Mouse (Mus musculus): Measurements from ENCODE around the gene Cib4.

DNA sequence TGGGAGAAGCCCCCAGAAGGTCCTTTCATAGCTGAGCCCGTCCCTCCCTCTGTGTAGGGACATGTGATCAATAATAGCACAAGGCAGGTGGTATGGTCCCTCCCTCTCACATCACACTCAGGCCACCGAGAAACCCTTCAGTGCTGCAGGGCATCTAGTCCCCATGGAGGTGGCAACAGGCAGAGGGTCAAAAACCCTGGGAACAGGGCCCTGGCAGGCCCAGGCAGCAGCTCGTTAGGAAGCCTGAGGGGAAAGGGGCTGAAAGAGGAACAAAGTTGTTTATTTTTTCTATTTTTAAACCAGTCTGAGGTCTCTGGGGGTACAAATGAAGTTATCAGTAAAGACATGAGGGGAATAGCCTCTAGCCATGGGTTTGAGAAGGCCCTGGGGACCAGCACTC lies 21.4 kb downstream of the Cib4 start:
- TF ChIP-seq CTCF (IDR thresholded peaks at IDR 0.05; ENCODE audit: borderline replicate concordance, insufficient read depth, low read depth, low read length) = no peak
- no peak for TF ChIP-seq POLR2A (IDR thresholded peaks at IDR 0.05; ENCODE audit: borderline replicate concordance, insufficient read depth, low read length)
